Mouse (Mus musculus): ENCODE results near the gene Cds2. TPM values are rescaled to one million over a fixed set of nuclear protein-coding genes. Genes with fewer than 3 reads are reported as not detected.

Gene Cds2
- polyA plus RNA-seq, 1 experiment from 2014 or later, result 30.1 TPM

DNA sequence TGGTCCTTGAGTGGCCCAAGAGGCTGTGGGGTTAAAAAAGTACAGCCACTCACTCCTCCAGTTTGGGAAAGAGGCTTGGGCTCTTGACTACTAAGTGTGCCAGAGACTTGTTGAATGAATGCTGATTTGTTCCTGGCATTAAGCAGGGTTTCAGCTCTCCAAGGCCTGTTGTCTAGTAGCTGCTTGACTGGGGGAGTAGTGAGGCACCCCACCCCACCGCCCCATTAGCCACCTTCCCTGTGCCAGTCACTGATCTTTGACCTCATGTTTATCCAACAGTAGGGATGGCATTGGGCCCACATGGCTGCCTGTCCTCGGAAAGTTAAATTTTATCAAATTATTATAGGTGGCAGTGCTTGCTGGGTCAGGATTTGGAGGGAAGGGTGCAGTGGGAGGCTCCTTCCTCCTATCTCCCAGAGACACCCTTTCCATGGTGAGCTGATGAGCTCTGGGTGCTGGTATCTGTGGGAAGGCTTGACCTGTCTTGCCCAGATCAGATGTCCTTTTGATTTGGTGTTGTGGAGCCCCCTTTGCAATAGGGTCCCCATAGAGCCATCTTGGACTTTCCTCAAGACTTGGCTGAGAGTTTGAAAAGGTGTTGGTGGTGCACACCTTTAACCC, 7.5 kb downstream of the Cds2 start:
- H3K4me1 ChIP-seq, result 0 out of 2 replicates have a peak, but pooled peaks cover 3% of the 10 kb centered on the region
- H3K4me3 ChIP-seq, result no peak overlapping the region
- H3K9ac ChIP-seq, result no peak overlapping the region
- 91% methylated on average over 2 of the region's 2 CpGs for WGBS
- H3K27ac ChIP-seq, result no peak overlapping the region
- H3K9me3 ChIP-seq, result no peaks in the 10 kb centered on the region
- H3K27me3 ChIP-seq, result no peaks in the 10 kb centered on the region
- no peak; the same call in 1 of the 2 replicates for ATAC-seq (ENCODE audit: insufficient number of reproducible peaks, insufficient read depth, low FRiP score, low TSS enrichment)
- 0 out of 2 replicates have a peak, but pooled peaks cover under 1% of the 10 kb centered on the region for H3K36me3 ChIP-seq
- H3K4me2 ChIP-seq (replicated peaks), result no peak overlapping the region

DNA sequence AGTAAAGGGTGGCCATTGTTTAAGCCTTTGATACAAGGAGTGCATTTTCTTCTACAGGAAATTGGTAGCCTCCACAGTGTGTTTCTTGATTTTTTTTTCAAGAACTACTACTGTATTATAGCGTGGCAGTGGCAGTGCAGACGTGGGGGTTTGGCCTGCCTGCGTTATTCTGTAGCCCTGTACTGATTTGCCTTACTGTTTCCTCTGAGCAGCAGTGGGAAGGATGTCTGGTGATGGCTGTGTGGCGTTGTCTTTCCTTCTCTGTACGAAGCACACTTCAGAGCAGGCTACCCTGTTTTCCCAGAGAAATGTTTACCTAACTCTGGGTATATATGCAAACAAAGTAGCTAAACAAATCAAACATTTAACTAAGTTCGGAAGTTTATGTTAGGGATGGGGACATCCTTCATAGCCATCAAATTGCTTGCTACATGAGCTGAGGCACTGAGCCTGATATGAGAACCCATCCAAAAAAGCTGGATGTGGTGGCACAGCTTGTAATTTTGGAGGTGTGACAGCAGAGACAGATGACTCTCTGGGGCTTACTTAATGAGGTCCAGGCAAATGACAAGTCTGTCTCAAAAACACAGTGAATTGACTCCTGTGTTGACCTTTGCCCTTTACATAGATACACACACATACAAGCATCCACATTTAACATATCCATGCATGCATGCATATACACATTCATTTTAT, 9.9 kb downstream of the Cds2 start:
- no peaks in the 10 kb centered on the region for H3K27me3 ChIP-seq
- H3K4me3 ChIP-seq, result no peak overlapping the region
- H3K36me3 ChIP-seq, result 0 out of 2 replicates have a peak, but pooled peaks cover 2% of the 10 kb centered on the region
- no peak overlapping the region for H3K4me2 ChIP-seq (replicated peaks)
- H3K27ac ChIP-seq, result no peak overlapping the region
- H3K9ac ChIP-seq, result no peak overlapping the region
- 61% methylated on average over 6 of the region's 6 CpGs for WGBS
- 0 out of 2 replicates have a peak, but pooled peaks cover 3% of the 10 kb centered on the region for H3K4me1 ChIP-seq
- ATAC-seq (ENCODE audit: insufficient number of reproducible peaks, insufficient read depth, low FRiP score, low TSS enrichment), result no peak
- H3K9me3 ChIP-seq, result no peaks in the 10 kb centered on the region

DNA sequence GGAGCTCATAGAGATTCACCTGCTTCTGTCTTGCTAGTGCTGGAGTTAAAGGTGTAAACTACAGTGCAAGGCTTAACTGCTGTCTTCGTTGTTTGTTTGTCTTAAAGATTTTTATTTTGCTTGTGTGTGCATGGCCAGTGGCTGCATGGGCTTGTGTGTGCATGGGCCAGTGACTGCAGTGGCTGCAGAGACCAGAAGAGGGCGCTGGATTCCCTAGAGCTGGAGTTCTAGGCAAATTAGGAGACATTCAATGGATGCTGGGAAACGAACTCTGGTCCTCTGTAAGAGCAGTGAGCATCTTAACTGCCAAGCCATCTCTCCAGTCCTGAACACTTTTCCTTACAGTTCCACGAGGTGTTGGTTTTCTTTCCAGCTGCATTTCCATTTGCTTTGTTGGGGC, 12.6 kb downstream of the Cds2 start:
- H3K9me3 ChIP-seq, result no peaks in the 10 kb centered on the region
- H3K36me3 ChIP-seq, result 0 out of 2 replicates have a peak, but pooled peaks cover 3% of the 10 kb centered on the region
- H3K9ac ChIP-seq, result no peak overlapping the region
- no peaks in the 10 kb centered on the region for H3K27me3 ChIP-seq
- WGBS, result 75% methylated on average over 4 of the region's 4 CpGs
- H3K4me1 ChIP-seq, result 0 out of 2 replicates have a peak, but pooled peaks cover 3% of the 10 kb centered on the region
- ATAC-seq (ENCODE audit: insufficient number of reproducible peaks, insufficient read depth, low FRiP score, low TSS enrichment), result no peak
- no peak overlapping the region for H3K4me2 ChIP-seq (replicated peaks)
- no peak overlapping the region for H3K27ac ChIP-seq
- H3K4me3 ChIP-seq, result no peak overlapping the region

DNA sequence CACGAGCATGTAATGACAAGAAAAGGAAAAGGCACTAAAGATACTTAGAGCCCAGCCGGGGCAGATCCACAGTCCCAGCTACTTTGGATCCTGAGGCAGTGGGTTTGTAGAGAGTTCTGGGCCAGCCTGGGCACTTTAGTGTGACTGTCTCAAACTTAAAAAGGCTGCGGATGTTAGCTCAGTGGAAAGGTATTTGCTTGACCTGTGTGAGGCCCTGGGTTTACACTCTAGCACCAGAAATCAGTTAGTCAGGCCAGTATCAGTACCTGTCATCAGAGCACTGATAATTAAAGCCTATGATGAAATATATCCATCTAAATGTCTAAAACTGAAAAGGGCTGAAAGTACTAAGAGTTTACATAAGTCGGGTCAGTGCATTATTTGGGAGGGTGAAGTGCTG, 13.3 kb downstream of the Cds2 start:
- Histone ChIP-seq H3K27ac (no peak overlapping the region), H3K4me3 (no peak overlapping the region), H3K9ac (no peak overlapping the region), H3K36me3 (0 out of 2 replicates have a peak, but pooled peaks cover 7% of the 10 kb centered on the region), H3K4me1 (0 out of 2 replicates have a peak, but pooled peaks cover 3% of the 10 kb centered on the region), H3K27me3 (no peaks in the 10 kb centered on the region), H3K4me2 (replicated peaks) (no peak overlapping the region), H3K9me3 (no peaks in the 10 kb centered on the region)
- WGBS, result 83% methylated on average over 4 of the region's 4 CpGs
- no peak for ATAC-seq (ENCODE audit: insufficient number of reproducible peaks, insufficient read depth, low FRiP score, low TSS enrichment)

DNA sequence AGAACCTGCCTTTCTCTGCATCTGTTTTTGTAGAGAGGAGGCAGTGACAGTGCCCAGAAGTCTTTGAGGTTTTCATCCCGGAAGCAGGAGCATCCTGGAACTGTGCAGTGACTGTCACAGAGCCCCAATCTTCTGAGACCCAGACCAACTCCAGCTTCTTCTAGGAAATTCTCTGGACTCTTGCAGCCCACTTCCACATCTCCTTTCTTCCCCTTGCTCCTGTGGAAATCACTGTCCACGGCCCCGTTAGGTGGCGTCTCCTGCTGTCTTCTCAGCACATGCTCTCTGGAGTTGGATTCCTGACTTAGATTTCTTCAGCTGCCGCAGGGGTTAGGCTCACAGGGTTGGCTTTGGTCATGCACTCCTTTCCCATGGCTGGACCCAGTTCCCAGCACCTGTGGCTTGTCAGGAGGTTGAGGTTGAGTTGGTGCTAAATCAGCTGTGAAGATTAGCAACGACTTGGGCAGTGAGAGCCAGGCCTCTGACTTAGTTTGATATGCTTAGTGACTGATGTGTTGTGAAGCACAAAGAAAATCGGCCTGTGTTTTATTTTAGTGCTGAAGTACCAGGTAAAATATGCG, 15.4 kb downstream of the Cds2 start:
- no peak overlapping the region for H3K4me3 ChIP-seq
- H3K27ac ChIP-seq, result no peak overlapping the region
- H3K4me2 ChIP-seq (replicated peaks), result no peak overlapping the region
- no peak for ATAC-seq (ENCODE audit: insufficient number of reproducible peaks, insufficient read depth, low FRiP score, low TSS enrichment)
- H3K27me3 ChIP-seq, result no peaks in the 10 kb centered on the region
- 0 out of 2 replicates have a peak, but pooled peaks cover 7% of the 10 kb centered on the region for H3K36me3 ChIP-seq
- peaks cover 19% of the 10 kb centered on the region for H3K4me1 ChIP-seq
- no peak overlapping the region for H3K9ac ChIP-seq
- no peaks in the 10 kb centered on the region for H3K9me3 ChIP-seq
- WGBS, result 80% methylated on average over 8 of the region's 8 CpGs

DNA sequence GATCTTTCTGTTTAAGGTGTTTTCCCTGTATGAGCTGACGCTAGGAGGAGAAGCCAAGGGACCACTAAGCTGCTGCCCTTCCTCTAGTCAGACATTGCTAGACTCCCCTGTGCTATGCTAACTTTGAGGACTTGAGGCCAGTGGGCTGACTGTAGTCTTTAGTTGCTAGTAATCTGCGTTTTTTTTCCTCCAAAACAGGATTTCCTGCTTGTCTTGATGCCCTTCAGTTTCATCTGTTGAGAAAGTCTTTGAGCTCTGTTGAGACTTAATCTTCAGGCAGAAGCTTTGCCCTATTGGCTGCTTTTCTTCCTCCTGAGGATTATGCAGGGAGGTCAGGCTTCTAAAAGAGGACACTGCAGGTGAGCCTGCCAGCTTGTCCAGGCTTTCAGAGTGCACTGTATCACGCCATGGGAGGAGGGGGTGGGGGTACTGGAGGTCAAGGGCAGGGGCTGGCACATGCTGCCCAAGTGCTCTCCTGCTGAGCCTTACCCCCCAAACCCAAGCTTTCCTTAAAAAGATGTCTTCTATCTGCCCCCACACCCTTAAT, 16.5 kb downstream of the Cds2 start:
- 56% methylated on average over 3 of the region's 3 CpGs for WGBS
- H3K36me3 ChIP-seq, result 0 out of 2 replicates have a peak, but pooled peaks cover 7% of the 10 kb centered on the region
- no peak overlapping the region for H3K27ac ChIP-seq
- ATAC-seq (ENCODE audit: insufficient number of reproducible peaks, insufficient read depth, low FRiP score, low TSS enrichment), result no peak
- peaks cover 29% of the 10 kb centered on the region for H3K4me1 ChIP-seq
- no peaks in the 10 kb centered on the region for H3K27me3 ChIP-seq
- no peak overlapping the region for H3K9ac ChIP-seq
- no peaks in the 10 kb centered on the region for H3K9me3 ChIP-seq
- H3K4me2 ChIP-seq (replicated peaks), result no peak overlapping the region
- no peak overlapping the region for H3K4me3 ChIP-seq

DNA sequence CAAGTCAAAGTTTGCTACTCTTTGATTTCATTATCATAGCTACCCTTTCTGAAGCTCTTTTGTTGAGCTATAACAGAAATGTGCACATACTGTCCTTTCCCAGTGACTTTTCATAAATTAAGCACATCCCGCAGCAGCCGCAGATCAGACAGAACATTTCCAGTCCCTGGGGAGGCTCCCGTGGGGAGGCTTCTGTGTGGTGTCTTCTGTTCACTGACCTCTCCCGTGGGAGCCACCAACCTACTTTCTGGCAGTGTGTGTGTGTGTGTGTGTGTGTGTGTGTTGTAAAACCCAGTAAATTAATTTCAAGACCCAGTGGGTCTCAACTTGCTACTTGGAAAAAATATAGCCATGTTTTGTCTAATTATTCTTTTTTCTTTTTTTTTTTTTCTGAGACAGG, 17.0 kb downstream of the Cds2 start:
- H3K27ac ChIP-seq, result no peak overlapping the region
- H3K4me2 ChIP-seq (replicated peaks), result no peak overlapping the region
- no peaks in the 10 kb centered on the region for H3K9me3 ChIP-seq
- no peaks in the 10 kb centered on the region for H3K27me3 ChIP-seq
- no peak overlapping the region for H3K4me3 ChIP-seq
- 0 out of 2 replicates have a peak, but pooled peaks cover 7% of the 10 kb centered on the region for H3K36me3 ChIP-seq
- H3K9ac ChIP-seq, result no peak overlapping the region
- peaks cover 34% of the 10 kb centered on the region for H3K4me1 ChIP-seq
- WGBS, result 71% methylated on average over 4 of the region's 4 CpGs
- no peak for ATAC-seq (ENCODE audit: insufficient number of reproducible peaks, insufficient read depth, low FRiP score, low TSS enrichment)

DNA sequence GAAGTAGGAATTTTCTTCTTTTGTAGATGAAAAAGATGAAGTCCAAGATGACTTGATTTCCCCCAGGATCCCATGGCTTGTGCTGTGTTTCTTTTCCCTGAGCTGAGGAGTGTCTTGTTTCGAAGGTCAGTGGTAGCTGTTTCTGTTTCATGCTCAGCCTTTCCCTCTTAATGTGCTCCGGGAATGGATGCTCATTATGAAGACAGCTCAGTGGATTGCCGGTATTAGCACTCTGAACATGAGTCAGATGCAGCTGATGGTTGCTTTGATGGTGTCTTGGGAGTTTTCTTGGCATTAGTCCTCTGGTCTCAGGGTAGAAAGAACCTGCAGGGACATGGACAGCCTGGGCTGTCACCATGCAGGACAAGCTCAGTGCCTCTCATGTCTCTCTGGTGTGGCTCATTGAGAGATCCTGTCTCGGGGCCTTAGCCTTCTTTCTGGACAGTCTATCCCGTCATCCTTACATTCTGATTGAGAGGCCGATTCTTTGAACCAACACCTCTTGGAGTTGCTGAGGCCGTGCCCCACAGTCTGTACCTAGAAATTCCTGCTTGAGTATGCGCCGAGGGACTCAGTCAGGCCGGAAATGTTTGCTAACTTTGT, 17.7 kb downstream of the Cds2 start:
- no peaks in the 10 kb centered on the region for H3K27me3 ChIP-seq
- H3K9ac ChIP-seq, result no peak overlapping the region
- 92% methylated on average over 10 of the region's 10 CpGs for WGBS
- no peak for ATAC-seq (ENCODE audit: insufficient number of reproducible peaks, insufficient read depth, low FRiP score, low TSS enrichment)
- H3K27ac ChIP-seq, result no peak overlapping the region
- H3K9me3 ChIP-seq, result no peaks in the 10 kb centered on the region
- H3K36me3 ChIP-seq, result 0 out of 2 replicates have a peak, but pooled peaks cover 5% of the 10 kb centered on the region
- H3K4me2 ChIP-seq (replicated peaks), result no peak overlapping the region
- H3K4me3 ChIP-seq, result no peak overlapping the region
- peaks cover 35% of the 10 kb centered on the region for H3K4me1 ChIP-seq

DNA sequence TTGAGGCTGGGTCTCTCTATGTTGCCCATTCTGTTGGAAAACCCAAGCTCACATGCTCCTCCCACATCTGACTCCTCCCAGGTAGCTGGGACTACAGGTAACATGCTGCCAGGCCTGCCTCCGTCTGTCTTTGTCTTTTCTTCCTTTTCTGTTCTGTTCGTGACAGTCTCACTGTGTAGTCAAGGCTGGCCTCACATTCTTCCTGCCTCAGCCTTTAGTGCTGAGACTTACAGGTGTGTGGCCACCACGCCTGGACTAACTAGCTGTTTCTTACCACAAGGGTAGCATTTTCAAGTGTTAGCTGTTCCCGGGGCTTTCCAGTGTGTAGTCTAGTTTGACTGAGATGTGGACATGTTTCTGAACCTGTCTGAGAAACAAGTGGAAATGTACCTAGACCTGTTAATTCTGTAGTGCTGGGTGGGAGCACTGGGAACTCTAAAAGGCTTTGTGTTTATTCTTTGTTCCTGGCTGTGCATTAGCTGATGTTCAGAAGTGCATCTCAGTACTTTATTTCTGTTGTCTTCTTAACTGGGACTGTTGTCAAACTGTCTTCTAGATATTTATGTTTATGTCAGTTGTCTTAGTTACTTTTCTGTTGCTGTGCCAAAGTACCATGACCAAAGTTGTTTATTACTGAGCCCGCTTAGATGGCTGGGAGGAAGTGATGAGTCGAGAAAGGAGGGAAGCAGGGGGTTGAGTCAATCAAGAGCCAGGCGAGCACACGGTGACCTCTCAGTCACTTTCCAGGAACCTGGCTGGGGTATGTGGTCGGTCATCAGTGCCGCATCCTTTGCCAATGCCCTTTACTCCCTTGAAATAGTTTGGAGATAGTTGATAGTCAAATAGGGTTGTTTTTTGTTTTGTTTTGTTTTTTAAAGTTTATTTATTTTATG, 18.9 kb downstream of the Cds2 start:
- Histone ChIP-seq H3K4me2 (replicated peaks) (no peak overlapping the region), H3K27me3 (no peaks in the 10 kb centered on the region), H3K36me3 (0 out of 2 replicates have a peak, but pooled peaks cover 5% of the 10 kb centered on the region), H3K9ac (no peak overlapping the region), H3K4me3 (no peak overlapping the region), H3K9me3 (no peaks in the 10 kb centered on the region), H3K4me1 (peaks cover 35% of the 10 kb centered on the region), H3K27ac (no peak overlapping the region)
- 63% methylated on average over 10 of the region's 10 CpGs for WGBS
- no peak for ATAC-seq (ENCODE audit: insufficient number of reproducible peaks, insufficient read depth, low FRiP score, low TSS enrichment)

DNA sequence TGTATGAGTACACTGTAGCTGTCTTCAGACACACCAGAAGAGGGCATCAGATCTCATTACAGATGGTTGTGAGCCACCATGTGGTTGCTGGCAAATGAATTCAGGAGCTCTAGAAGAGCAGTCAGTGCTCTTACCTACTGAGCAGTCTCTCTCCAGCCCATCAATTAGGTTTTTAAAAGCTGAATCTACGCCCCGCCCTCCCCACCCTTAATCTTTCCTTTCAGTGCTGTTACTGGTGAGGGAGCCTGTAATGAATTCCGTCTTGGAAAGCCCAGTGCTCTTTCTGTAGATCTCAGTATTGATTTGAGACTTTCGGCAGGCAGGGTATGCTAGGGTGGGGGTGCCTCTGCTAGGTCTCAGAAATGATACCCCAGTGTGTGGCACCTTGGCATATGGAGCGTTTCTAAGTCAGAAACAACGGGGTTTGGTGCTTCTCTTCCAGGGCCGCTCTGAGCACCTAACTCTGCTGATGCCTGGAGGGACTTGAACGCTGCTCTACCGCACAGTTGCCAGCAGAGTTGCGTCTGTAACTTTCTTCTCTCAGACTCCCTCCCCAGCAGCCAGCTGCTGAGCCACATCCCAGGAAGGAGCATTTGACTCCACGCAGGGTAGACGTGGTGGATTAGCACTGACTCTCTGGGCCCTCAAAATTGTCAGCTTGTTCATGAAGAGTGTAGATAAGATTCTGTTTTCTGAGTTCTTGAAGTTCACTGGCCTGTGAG, 19.7 kb downstream of the Cds2 start:
- 0 out of 2 replicates have a peak, but pooled peaks have one; percentile 6 for ATAC-seq (ENCODE audit: insufficient number of reproducible peaks, insufficient read depth, low FRiP score, low TSS enrichment)
- Histone ChIP-seq H3K4me3 (no peak overlapping the region), H3K36me3 (0 out of 2 replicates have a peak, but pooled peaks cover 5% of the 10 kb centered on the region), H3K4me1 (peaks cover 35% of the 10 kb centered on the region), H3K27ac (peak overlapping the region; percentile 80), H3K9me3 (no peaks in the 10 kb centered on the region), H3K27me3 (no peaks in the 10 kb centered on the region), H3K9ac (no peak overlapping the region), H3K4me2 (replicated peaks) (no peak overlapping the region)
- 32% methylated on average over 12 of the region's 12 CpGs for WGBS

Measured in embryonic facial prominence, embryonic 12.5 days (tissue).